Mouse (Mus musculus) neural tube, embryonic 15.5 days (tissue): Measurements from ENCODE around the gene Glmp. TPM values are rescaled to one million over a fixed set of nuclear protein-coding genes. Genes with fewer than 3 reads are reported as not detected.

Source experiments
- ATAC-seq: fragments of 200-750 bp; cut with Nextera tagmentation; 2 replicates; pipeline ENCODE4 v1.8.0; 2017; ENCODE audit warnings: mild to moderate bottlenecking, moderate TSS enrichment, moderate library complexity; ENCODE audit not compliant: low FRiP score
- H3K27ac ChIP-seq: fragments of 300-500 bp; sonication (generic); replicated peaks from 2 replicates; pipeline ENCODE4 v1.5.1; 2015; ENCODE audit warnings: mild to moderate bottlenecking, inconsistent platforms
- H3K27me3 ChIP-seq: fragments of 300-500 bp; sonication (generic); replicated peaks from 2 replicates; pipeline ENCODE4 v1.6.1; 2015; ENCODE audit warnings: inconsistent platforms
- H3K36me3 ChIP-seq: fragments of 300-500 bp; sonication (generic); 2 replicates; pipeline ENCODE4 v1.6.1; 2015; ENCODE audit warnings: inconsistent platforms
- H3K4me1 ChIP-seq: fragments of 300-500 bp; sonication (generic); 2 replicates; pipeline ENCODE4 v1.6.1; 2015; ENCODE audit warnings: inconsistent platforms
- H3K4me2 ChIP-seq: fragments of 300-500 bp; sonication (generic); 2 replicates; pipeline ENCODE4 v1.6.1; 2015; ENCODE audit warnings: inconsistent platforms, mild to moderate bottlenecking, moderate library complexity
- H3K4me3 ChIP-seq: fragments of 300-500 bp; sonication (generic); replicated peaks from 2 replicates; pipeline ENCODE4 v1.5.1; 2015; ENCODE audit warnings: mild to moderate bottlenecking, inconsistent platforms
- H3K9ac ChIP-seq: fragments of 300-500 bp; sonication (generic); replicated peaks from 2 replicates; pipeline ENCODE4 v1.6.1; 2015; ENCODE audit warnings: mild to moderate bottlenecking, inconsistent platforms
- H3K9me3 ChIP-seq: fragments of 300-500 bp; sonication (generic); replicated peaks from 2 replicates; pipeline ENCODE4 v1.6.1; 2016; ENCODE audit warnings: inconsistent platforms
- WGBS: fragments of 180-500 bp; shearing (Covaris S2); methylation state at CpG from one replicate; pipeline ENCODE4 v1.1.7; 2015; ENCODE audit warnings: mixed read lengths; 5-methylcytosine and 5-hydroxymethylcytosine counted together
- polyA plus RNA-seq: library from polyadenylated mRNA; unstranded; fragments of >200 nt; fragmentation: Nextera tagmentation; extraction: Ambion mirVana; gene quantifications from 2 replicates; pipeline ENCODE4 v1.2.1, GENCODE M21; 2015

Gene Glmp
- polyA plus RNA-seq, 1 experiment from 2014 or later: 102 TPM

DNA sequence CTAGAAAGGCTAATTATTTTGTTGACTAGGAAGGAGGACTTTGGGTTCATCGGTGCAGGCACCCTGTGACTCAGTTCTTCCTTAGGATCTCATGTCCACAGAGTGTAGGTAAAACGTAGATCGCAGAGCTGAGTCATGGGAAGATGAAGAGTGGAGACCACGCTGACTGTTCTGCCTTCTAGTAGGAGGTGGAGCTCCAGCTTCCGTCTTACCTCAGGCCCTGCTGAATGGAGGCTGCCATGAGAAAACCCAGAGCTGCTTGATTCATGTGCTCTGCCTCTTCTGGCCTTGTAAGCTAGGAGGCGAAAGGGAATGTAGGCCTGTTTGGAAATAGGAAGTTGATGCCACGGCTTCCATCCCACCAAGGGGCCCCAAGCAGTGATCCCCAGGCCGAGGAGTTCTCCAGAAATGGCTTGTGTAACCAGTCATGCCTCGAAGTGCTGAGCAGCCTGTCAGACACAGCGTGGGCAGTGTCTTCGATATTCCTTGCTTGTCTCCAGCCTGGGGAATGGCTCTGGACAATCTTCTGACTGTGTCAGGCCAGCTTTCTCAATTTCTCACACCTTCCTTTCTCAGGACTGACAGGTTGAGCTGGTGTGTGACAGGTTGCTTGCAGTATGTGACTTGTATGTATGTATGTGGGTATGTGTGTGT is 12.7 kb downstream of the Glmp start:
- Histone ChIP-seq H3K9me3 (no peaks in the 10 kb centered on the region), H3K27me3 (no peaks in the 10 kb centered on the region), H3K4me3 (peak overlapping the region; percentile 15; the same call in 1 of the 2 replicates), H3K36me3 (peaks cover 10% of the 10 kb centered on the region), H3K9ac (0 out of 2 replicates have a peak overlapping the region, but pooled peaks have one; percentile 21), H3K4me2 (peak overlapping the region; percentile 71), H3K4me1 (peaks cover 34% of the 10 kb centered on the region), H3K27ac (0 out of 2 replicates have a peak overlapping the region, but pooled peaks have one; percentile 13)
- no peak for ATAC-seq
- 78% methylated on average over 11 of the region's 11 CpGs for WGBS

DNA sequence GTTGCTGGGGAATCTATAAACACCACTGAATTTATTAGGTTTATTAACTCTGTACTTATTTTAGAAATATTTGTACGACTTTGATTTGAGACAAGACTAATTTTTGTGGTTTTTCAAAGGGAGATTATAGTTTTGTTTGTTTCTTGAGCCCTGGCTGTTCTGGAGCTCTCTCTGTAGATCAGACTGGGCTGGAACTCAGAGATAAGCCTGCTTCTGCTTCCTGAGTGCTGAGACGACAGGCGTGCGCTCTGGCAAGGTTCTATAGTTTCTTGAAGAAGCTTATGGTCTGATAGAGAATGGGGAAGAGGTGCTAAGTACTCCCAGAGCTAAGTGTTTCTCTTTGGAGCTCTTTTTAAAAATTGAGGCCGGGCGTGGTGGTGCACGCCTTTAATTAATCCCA is 13.5 kb downstream of the Glmp start:
- peaks cover 18% of the 10 kb centered on the region for H3K36me3 ChIP-seq
- H3K4me2 ChIP-seq: no peak overlapping the region
- H3K9me3 ChIP-seq: no peaks in the 10 kb centered on the region
- no peaks in the 10 kb centered on the region for H3K27me3 ChIP-seq
- no peak overlapping the region for H3K27ac ChIP-seq
- H3K4me1 ChIP-seq: peaks cover 34% of the 10 kb centered on the region
- WGBS: 94% methylated on average over 7 of the region's 7 CpGs
- H3K9ac ChIP-seq: no peak overlapping the region
- no peak for ATAC-seq
- no peak overlapping the region for H3K4me3 ChIP-seq

- peaks cover 25% of the 10 kb centered on the region for H3K36me3 ChIP-seq
- no peak for ATAC-seq
- H3K4me2 ChIP-seq: no peak overlapping the region
- peaks cover 34% of the 10 kb centered on the region for H3K4me1 ChIP-seq
- WGBS: 87% methylated on average over 3 of the region's 3 CpGs
- H3K27me3 ChIP-seq: no peaks in the 10 kb centered on the region
- no peak overlapping the region for H3K9ac ChIP-seq
- H3K27ac ChIP-seq: no peak overlapping the region
- H3K4me3 ChIP-seq: no peak overlapping the region
- no peaks in the 10 kb centered on the region for H3K9me3 ChIP-seq
Observed at GRCm38 (mm10) chr3:88339006-88339405, 14.2 kb downstream of the Glmp start.

- H3K4me3 ChIP-seq: no peak overlapping the region
Observed at GRCm38 (mm10) chr3:88350732-88351131, 25.9 kb downstream of the Glmp start.

DNA sequence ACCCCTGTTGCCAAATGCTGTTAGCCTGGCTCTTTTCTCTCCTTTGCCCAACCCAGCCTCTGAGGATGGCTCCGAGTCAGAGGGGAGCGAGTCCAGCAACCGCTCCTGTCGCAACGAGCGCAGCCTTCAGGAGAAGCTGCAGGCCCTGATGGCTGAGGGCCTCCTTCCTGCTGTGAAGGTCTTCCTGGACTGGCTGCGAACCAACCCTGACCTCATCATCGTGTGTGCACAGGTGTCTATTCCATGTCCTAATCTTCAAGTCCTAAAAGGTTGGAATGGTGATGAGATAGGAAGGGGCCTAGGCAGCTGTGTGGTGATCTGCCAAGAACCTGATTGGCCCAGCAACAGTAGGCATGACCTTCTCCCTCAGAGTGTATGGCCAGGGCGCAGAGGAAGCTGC is 28.1 kb downstream of the Glmp start:
- Histone ChIP-seq H3K4me3 (no peak overlapping the region), H3K4me1 (no peaks in the 10 kb centered on the region), H3K4me2 (no peak overlapping the region), H3K9me3 (no peaks in the 10 kb centered on the region), H3K9ac (no peak overlapping the region), H3K27ac (no peak overlapping the region), H3K36me3 (peaks cover 98% of the 10 kb centered on the region), H3K27me3 (no peaks in the 10 kb centered on the region)
- no peak for ATAC-seq
- WGBS: 90% methylated on average over 9 of the region's 9 CpGs

More at GRCm38 (mm10) chr3:88350732-88351131, 25.9 kb downstream of the Glmp start:
- Histone ChIP-seq H3K4me1 (no peaks in the 10 kb centered on the region), H3K27ac (no peak overlapping the region), H3K4me2 (no peak overlapping the region), H3K27me3 (no peaks in the 10 kb centered on the region), H3K9me3 (no peaks in the 10 kb centered on the region), H3K36me3 (peaks cover 99% of the 10 kb centered on the region), H3K9ac (no peak overlapping the region)
- WGBS: 95% methylated on average over 13 of the region's 13 CpGs
- ATAC-seq: no peak

- no peak for ATAC-seq
- WGBS: 95% methylated on average over 8 of the region's 8 CpGs
- Histone ChIP-seq H3K36me3 (peaks cover 99% of the 10 kb centered on the region), H3K27ac (no peak overlapping the region), H3K4me1 (no peaks in the 10 kb centered on the region), H3K9me3 (no peaks in the 10 kb centered on the region), H3K9ac (no peak overlapping the region), H3K4me3 (no peak overlapping the region), H3K27me3 (no peaks in the 10 kb centered on the region), H3K4me2 (no peak overlapping the region)
Observed at GRCm38 (mm10) chr3:88354396-88355165, 29.8 kb downstream of the Glmp start.

GRCm38 (mm10) chr3:88359584-88359983 is 34.8 kb downstream of the Glmp start:
- Histone ChIP-seq H3K9me3 (no peaks in the 10 kb centered on the region), H3K4me1 (no peaks in the 10 kb centered on the region), H3K4me2 (no peak overlapping the region), H3K36me3 (peaks cover 81% of the 10 kb centered on the region), H3K9ac (0 out of 2 replicates have a peak overlapping the region, but pooled peaks have one; percentile 10), H3K27me3 (peaks cover 4% of the 10 kb centered on the region; the same call in 1 of the 2 replicates), H3K4me3 (no peak overlapping the region), H3K27ac (no peak overlapping the region)
- no peak for ATAC-seq
- 54% methylated on average over 5 of the region's 5 CpGs for WGBS

- no peaks in the 10 kb centered on the region for H3K9me3 ChIP-seq
- H3K9ac ChIP-seq: 0 out of 2 replicates have a peak overlapping the region, but pooled peaks have one; percentile 10
- 77% methylated on average over 3 of the region's 3 CpGs for WGBS
- H3K4me2 ChIP-seq: no peak overlapping the region
- no peak overlapping the region for H3K4me3 ChIP-seq
- ATAC-seq: no peak
- H3K36me3 ChIP-seq: peaks cover 77% of the 10 kb centered on the region
- no peak overlapping the region for H3K27ac ChIP-seq
- H3K27me3 ChIP-seq: peaks cover 8% of the 10 kb centered on the region; the same call in 1 of the 2 replicates
- no peaks in the 10 kb centered on the region for H3K4me1 ChIP-seq
Observed at GRCm38 (mm10) chr3:88359989-88360388, 35.2 kb downstream of the Glmp start.

DNA sequence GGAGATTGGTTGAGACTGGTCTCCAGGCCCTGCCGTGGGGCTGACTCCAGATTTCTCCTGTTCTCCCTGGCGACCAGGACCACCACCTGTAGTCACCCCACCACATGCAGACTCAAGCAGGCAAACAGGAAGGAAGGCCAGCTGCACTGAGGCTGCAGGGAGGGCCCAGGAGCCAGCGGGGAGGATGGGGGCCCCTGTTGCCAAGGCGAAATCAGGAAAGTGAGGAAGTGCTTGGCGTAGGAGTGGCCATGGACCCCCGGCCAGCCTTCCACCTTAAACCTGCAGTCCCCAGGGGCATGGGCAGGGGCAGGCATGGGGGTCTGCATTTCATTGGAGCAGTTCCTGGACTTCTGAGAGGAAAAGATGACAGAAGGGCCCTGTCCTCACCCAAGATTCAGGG is 36.3 kb downstream of the Glmp start:
- no peak for ATAC-seq
- H3K27me3 ChIP-seq: peaks cover 17% of the 10 kb centered on the region
- 0 out of 2 replicates have a peak, but pooled peaks cover 2% of the 10 kb centered on the region for H3K4me1 ChIP-seq
- no peak overlapping the region for H3K9ac ChIP-seq
- no peaks in the 10 kb centered on the region for H3K9me3 ChIP-seq
- H3K27ac ChIP-seq: no peak overlapping the region
- peaks cover 66% of the 10 kb centered on the region for H3K36me3 ChIP-seq
- 70% methylated on average over 6 of the region's 6 CpGs for WGBS
- no peak overlapping the region for H3K4me3 ChIP-seq
- no peak overlapping the region for H3K4me2 ChIP-seq

DNA sequence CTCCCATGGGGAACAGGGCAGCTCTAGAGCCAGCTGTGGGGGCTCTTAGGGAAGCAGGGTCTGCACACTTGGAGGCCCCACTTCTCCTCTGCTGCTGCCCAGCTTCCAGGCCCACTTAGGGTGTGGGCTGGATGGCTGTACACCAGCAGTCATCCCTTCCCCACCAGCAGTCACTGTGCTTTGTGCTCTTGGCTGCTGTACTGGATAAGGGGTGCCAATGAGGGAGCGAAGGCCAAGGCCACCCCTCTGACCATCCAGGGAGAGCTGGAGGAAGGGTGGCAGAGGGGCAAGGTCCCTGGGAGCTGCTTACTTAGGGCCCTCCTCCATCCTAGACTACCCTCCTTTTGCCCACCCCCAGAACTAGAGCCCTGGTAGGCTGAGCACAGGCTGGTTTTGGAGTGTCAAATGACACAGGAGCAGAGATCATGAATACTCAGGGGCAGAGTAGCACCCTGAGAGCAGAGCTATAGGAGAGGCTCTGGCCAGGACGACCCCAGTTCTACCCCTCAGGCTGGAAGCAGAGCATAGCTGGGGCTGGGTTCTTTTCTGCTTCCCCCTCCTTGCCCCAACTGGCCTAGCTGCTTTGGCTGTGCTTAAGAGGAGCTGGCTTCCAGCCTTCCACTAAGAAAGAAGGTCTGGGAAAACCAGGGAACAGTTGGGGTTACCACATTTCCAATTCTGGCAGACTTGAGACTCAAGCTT is 36.9 kb downstream of the Glmp start:
- H3K27ac ChIP-seq: no peak overlapping the region
- no peak overlapping the region for H3K9ac ChIP-seq
- no peak overlapping the region for H3K4me3 ChIP-seq
- H3K4me2 ChIP-seq: no peak overlapping the region
- no peak for ATAC-seq
- no peaks in the 10 kb centered on the region for H3K9me3 ChIP-seq
- H3K4me1 ChIP-seq: 0 out of 2 replicates have a peak, but pooled peaks cover 3% of the 10 kb centered on the region
- H3K27me3 ChIP-seq: peaks cover 18% of the 10 kb centered on the region
- H3K36me3 ChIP-seq: peaks cover 59% of the 10 kb centered on the region
- 94% methylated on average over 2 of the region's 2 CpGs for WGBS

DNA sequence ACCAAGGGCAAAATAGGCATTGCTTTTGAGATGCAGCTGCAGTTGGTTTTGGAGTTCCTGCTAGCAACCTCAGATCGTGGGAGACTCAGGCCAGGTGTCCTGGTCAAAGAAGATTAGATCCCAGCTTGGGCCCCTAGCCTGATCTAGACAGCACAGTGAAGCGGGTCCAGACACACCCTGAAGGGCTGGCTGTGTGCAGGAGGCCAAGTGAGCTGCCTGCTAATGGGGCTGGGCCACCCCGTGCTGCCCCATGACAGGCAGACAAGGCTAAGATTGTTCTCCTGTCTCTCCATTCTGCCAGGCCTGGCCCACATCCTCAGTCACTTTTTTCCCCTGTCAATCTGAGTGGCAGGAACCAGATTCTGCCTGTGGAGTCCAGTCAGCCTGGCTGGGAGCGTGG is 38.9 kb downstream of the Glmp start:
- no peak overlapping the region for H3K9ac ChIP-seq
- H3K4me2 ChIP-seq: no peak overlapping the region
- WGBS: 61% methylated on average over 4 of the region's 4 CpGs
- H3K4me3 ChIP-seq: no peak overlapping the region
- H3K9me3 ChIP-seq: no peaks in the 10 kb centered on the region
- ATAC-seq: no peak
- H3K36me3 ChIP-seq: peaks cover 42% of the 10 kb centered on the region
- H3K4me1 ChIP-seq: 0 out of 2 replicates have a peak, but pooled peaks cover 5% of the 10 kb centered on the region
- no peak overlapping the region for H3K27ac ChIP-seq
- H3K27me3 ChIP-seq: peaks cover 18% of the 10 kb centered on the region
